Mouse (Mus musculus) ES-E14 (cell line): ENCODE measurements at regions not wholly inside any gene's neighbourhood (a gene's known extent, or its start where the extent isn't known, plus 50 kb on each side); places are given as distances from the start of the nearest gene placed in this dataset.

Experiments used
- CHD2 ChIP-seq: IDR thresholded peaks from 2 replicates; pipeline ENCODE4 v1.6.1; 2014; ENCODE audit warnings: mild to moderate bottlenecking, low read depth, low read length, inconsistent platforms
- HCFC1 ChIP-seq: IDR thresholded peaks from 2 replicates; pipeline ENCODE4 v1.6.1; 2012; ENCODE audit warnings: low read length, inconsistent platforms, borderline replicate concordance; ENCODE audit not compliant: insufficient read depth
- MAFK ChIP-seq: IDR thresholded peaks from 2 replicates; pipeline ENCODE4 v1.6.1; 2014; ENCODE audit warnings: mild to moderate bottlenecking, low read depth, low read length, inconsistent platforms; ENCODE audit not compliant: insufficient read depth
- ZC3H11A ChIP-seq: IDR thresholded peaks from 2 replicates; pipeline ENCODE4 v1.6.1; 2012; ENCODE audit warnings: low read depth, mild to moderate bottlenecking, inconsistent platforms, low read length, borderline replicate concordance
- ZNF384 ChIP-seq: IDR thresholded peaks from 2 replicates; pipeline ENCODE4 v1.6.1; 2012; ENCODE audit warnings: low read depth, low read length, inconsistent platforms

GRCm38 (mm10) chr2:174905865-174906639, 104.0 kb upstream of the Gm14444 start:
- TF ChIP-seq CHD2: no peak
- TF ChIP-seq HCFC1: no peak
- no peak for TF ChIP-seq ZC3H11A
- TF ChIP-seq MAFK: no peak
- no peak for TF ChIP-seq ZNF384
